Mouse (Mus musculus): ENCODE measurements at regions not wholly inside any gene's neighbourhood (a gene's known extent, or its start where the extent isn't known, plus 50 kb on each side); places are given as distances from the start of the nearest gene placed in this dataset. TPM values are rescaled to one million over a fixed set of nuclear protein-coding genes. Genes with fewer than 3 reads are reported as not detected.
A peak's percentile ranks its signal among the peaks of the same experiment; 100 is the strongest.

DNA sequence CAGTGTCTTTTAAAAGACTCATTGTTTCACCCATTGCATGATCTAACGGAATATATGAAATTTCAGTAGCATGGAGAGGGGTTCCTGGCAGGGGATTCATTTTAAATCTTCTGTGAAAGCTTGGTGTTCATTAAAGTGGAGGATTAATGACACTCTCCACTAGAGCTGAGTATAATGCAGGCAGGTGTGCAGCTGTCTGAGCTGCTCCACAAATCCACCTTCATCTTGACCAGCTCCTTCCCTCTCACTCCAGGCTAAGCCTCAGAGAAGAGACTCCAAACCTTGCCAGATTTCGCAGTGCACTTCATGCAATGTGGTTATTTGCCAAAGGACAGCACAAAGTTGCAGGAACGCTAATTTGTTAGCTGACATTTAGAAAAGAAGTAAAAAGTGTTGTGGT is 1288.0 kb upstream of the Map3k7 start:
- no peak overlapping the region for H3K27ac ChIP-seq (replicated peaks; ENCODE audit: low read depth, low read length)
- no peak for ATAC-seq (replicated peaks; ENCODE audit: insufficient number of reproducible peaks, low FRiP score, low TSS enrichment, low read depth)

DNA sequence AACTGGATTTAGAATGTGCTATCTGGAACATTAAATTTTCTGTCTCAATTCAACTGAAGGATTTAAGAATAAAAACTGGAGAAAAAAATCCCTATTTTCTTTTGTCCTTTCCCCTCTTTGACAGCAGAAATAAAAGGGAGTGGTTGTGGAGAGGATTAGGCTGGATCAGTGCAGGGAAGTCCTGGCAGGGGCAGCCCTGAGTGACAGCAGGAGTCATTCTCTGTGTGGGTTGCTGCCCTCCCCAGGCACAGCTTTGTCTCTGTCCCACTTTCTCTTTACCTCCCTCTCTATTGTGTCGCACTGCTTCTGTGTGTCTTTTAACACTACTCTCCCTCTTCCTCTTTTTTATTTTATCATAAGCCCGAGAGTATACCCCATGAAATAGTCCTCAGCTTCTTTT is 1286.8 kb upstream of the Map3k7 start:
- Histone ChIP-seq H3K9me3 (replicated peaks; ENCODE audit: control insufficient read depth, low read length) (no peaks in the 10 kb centered on the region), H3K27me3 (ENCODE audit: control insufficient read depth, insufficient read depth, low read length) (no peaks in the 10 kb centered on the region), H3K4me3 (ENCODE audit: low read depth, low read length) (no peak overlapping the region), H3K36me3 (replicated peaks; ENCODE audit: control insufficient read depth, insufficient read depth, low read depth, low read length) (no peaks in the 10 kb centered on the region), H3K27ac (replicated peaks; ENCODE audit: low read depth, low read length) (no peak overlapping the region), H3K4me1 (ENCODE audit: control insufficient read depth, insufficient read depth, low read length) (no peaks in the 10 kb centered on the region), H3K4me2 (ENCODE audit: low read depth, low read length) (no peak overlapping the region), H3K9ac (replicated peaks; ENCODE audit: low read length) (no peak overlapping the region)
- 45% methylated on average over 2 of the region's 2 CpGs for WGBS
- DNase-seq (ENCODE audit: low spot score) (peak; percentile 1), ATAC-seq (replicated peaks; ENCODE audit: insufficient number of reproducible peaks, low FRiP score, low TSS enrichment, low read depth) (no peak)

More for the DNA sequence above, 1288.0 kb upstream of the Map3k7 start:
- no peak overlapping the region for H3K9ac ChIP-seq (replicated peaks; ENCODE audit: low read length)
- DNase-seq (ENCODE audit: low spot score), result no peak
- H3K27me3 ChIP-seq (ENCODE audit: control insufficient read depth, insufficient read depth, low read length), result no peaks in the 10 kb centered on the region
- no peak overlapping the region for H3K4me3 ChIP-seq (ENCODE audit: low read depth, low read length)
- H3K36me3 ChIP-seq (replicated peaks; ENCODE audit: control insufficient read depth, insufficient read depth, low read depth, low read length), result no peaks in the 10 kb centered on the region
- no peaks in the 10 kb centered on the region for H3K9me3 ChIP-seq (replicated peaks; ENCODE audit: control insufficient read depth, low read length)
- 74% methylated on average over 3 of the region's 3 CpGs for WGBS
- H3K4me2 ChIP-seq (ENCODE audit: low read depth, low read length), result no peak overlapping the region
- no peaks in the 10 kb centered on the region for H3K4me1 ChIP-seq (ENCODE audit: control insufficient read depth, insufficient read depth, low read length)

DNA sequence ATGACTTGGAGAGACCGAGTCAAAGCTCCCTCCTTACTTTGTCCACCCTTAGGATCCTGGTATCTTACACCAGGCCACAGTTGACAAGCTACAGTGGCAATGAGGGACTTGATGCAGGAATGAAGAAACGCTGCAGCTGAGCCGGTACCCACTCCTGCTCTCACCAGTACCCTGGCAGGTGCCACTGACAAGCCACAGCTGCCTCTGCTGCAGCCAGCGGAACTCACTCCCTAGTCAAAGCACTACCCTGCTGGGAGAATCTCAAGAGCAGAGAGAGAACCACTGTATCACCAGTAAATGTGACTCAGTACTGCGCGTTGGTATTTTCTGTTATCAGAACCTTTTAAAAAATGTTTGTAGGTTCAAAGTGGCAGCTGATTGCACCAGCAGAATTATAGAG is 1281.5 kb upstream of the Map3k7 start:
- Histone ChIP-seq H3K4me1 (ENCODE audit: control insufficient read depth, insufficient read depth, low read length) (no peaks in the 10 kb centered on the region), H3K9me3 (replicated peaks; ENCODE audit: control insufficient read depth, low read length) (no peaks in the 10 kb centered on the region), H3K27me3 (ENCODE audit: control insufficient read depth, insufficient read depth, low read length) (no peaks in the 10 kb centered on the region), H3K4me2 (ENCODE audit: low read depth, low read length) (no peak overlapping the region), H3K36me3 (replicated peaks; ENCODE audit: control insufficient read depth, insufficient read depth, low read depth, low read length) (no peaks in the 10 kb centered on the region), H3K27ac (replicated peaks; ENCODE audit: low read depth, low read length) (no peak overlapping the region), H3K4me3 (ENCODE audit: low read depth, low read length) (no peak overlapping the region), H3K9ac (replicated peaks; ENCODE audit: low read length) (no peak overlapping the region)
- no peak for ATAC-seq (replicated peaks; ENCODE audit: insufficient number of reproducible peaks, low FRiP score, low TSS enrichment, low read depth)
- 81% methylated on average over 6 of the region's 6 CpGs for WGBS
- DNase-seq (ENCODE audit: low spot score), result no peak

DNA sequence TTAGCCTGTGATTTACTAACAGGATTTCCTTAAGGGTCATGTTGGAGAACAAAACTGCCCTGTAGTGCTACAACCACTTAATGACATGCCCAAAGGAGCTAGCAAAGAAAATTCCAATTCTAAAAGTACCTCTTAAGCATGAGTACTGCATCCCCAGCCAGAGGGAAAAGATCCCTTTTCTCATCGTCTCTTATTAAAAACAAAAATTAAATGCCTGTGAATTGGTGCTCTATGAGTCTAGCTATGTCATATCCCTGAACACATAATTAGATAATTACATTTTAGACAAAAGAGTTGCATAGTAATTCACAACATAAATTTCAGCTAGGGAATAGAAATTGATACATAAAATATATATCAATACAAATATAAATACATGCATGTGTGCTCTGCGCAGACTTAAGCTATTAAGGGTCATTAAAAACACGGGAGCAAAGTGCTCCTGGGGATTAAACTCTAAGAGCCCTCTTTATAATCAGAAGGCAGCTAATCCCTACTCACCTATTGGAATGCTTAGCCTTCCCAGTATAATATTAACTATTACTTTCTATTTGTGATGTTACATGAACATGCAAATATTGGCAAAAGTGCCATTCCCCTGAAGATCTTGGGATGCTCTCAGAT is 1250.4 kb upstream of the Map3k7 start:
- no peak overlapping the region for H3K4me3 ChIP-seq (ENCODE audit: low read depth, low read length)
- no peaks in the 10 kb centered on the region for H3K27me3 ChIP-seq (ENCODE audit: control insufficient read depth, insufficient read depth, low read length)
- WGBS, result 54% methylated on average over 3 of the region's 3 CpGs
- H3K9ac ChIP-seq (replicated peaks; ENCODE audit: low read length), result no peak overlapping the region
- ATAC-seq (replicated peaks; ENCODE audit: insufficient number of reproducible peaks, low FRiP score, low TSS enrichment, low read depth) (no peak), DNase-seq (ENCODE audit: low spot score) (no peak)
- no peak overlapping the region for H3K4me2 ChIP-seq (ENCODE audit: low read depth, low read length)
- no peaks in the 10 kb centered on the region for H3K4me1 ChIP-seq (ENCODE audit: control insufficient read depth, insufficient read depth, low read length)
- no peaks in the 10 kb centered on the region for H3K9me3 ChIP-seq (replicated peaks; ENCODE audit: control insufficient read depth, low read length)
- no peaks in the 10 kb centered on the region for H3K36me3 ChIP-seq (replicated peaks; ENCODE audit: control insufficient read depth, insufficient read depth, low read depth, low read length)
- H3K27ac ChIP-seq (replicated peaks; ENCODE audit: low read depth, low read length), result no peak overlapping the region

Small RNA genes lying in the stretch of these regions (microRNA-seq; reads per million reads assigned to microRNA genes)
- not detected for gene Gm22831 (ENCODE audit: borderline number of aligned reads)

Measured in embryonic facial prominence, embryonic 11.5 days (tissue).